Mouse (Mus musculus) spleen, adult 2 months (tissue): ENCODE measurements around the gene Cwc27.

ENCODE experiments used
- CTCF ChIP-seq: fragments of 200-500 bp; IDR thresholded peaks from 2 replicates; pipeline ENCODE4 v1.5.1; 2011; ENCODE audit warnings: mild to moderate bottlenecking, inconsistent platforms; ENCODE audit not compliant: insufficient read depth, insufficient read length, insufficient replicate concordance; ENCODE audit errors: extremely low read depth
- POLR2A ChIP-seq: fragments of 200-500 bp; IDR thresholded peaks from 2 replicates; pipeline ENCODE4 v1.6.1; 2011; ENCODE audit warnings: low read depth, low read length, inconsistent platforms

DNA sequence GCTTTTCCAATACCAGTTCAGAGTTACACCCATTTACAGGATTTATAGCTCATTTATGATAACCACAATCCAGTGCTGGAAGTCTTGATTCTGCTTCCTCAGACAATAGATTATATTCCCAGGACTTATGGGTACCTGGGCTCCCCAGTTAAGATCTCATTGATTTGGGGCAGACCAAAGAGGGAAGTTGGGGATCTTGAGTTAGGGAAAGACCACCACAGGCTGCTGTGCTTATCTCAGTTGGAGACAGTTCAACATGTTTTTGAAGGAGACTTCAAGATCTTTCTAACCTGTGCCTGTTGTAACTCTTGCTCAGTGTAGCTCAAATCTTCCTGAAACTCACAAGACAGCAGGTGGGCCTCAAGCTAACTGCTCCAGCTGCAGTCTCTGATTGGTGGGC is 4.2 kb upstream of the Cwc27 start:
- TF ChIP-seq CTCF (no peak), POLR2A (no peak)
